Mouse (Mus musculus): ENCODE results near the gene Gm11627.

Gm11627 gene

DNA sequence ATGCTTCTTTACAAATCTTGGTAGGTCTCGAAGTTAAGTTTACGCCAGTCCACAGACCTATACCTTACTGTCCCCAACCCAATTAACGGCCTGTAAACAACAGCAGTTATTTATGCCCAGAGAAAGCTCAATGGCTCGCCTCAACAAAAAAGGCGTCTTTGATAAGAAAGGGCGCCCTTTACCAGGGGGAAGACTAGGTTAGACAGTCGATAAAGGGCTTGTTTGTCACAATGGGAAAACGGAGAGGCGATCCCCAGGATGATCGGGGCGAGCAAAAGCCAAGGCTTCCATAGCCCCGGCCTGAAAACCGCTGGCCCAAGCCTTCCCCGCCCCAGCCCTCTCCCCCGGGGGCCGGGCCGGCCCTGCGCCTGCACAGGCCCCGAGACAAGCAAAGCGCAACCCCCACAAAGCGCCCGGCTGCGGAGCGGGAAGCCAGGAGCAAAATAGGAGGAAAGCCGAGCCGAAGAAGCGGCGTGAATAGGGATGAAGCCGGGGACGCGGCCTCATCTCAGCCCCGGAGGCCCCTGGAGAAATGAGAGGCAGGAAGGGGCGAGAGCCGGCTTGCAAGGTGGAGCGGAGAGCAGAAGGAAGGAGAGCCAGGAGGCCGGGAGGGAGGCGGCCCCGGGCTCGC is 23.7 kb downstream of the Gm11627 start:
- TF ChIP-seq GATA4 (IDR thresholded peaks at IDR 0.05; ENCODE audit: insufficient replicate concordance, low read length) = no peak

DNA sequence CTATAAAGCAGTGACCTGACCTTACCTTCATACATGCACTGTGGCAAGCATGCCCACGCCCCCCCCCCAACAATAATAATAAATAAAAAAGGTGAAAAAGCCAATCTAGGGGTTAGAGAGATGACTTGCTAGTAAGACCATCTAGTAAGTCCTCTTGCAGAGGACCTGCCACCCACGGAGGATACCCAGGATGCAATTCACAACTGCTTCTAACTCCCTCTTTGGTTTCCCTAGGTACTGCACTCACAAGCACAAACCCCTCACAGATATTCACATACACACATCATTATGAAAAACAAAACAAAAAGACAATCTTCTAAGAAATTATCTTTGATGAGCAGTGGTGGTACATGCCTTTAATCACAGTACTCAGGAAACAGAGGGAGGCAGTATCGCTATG is 27.2 kb downstream of the Gm11627 start:
- TF ChIP-seq GATA4 (IDR thresholded peaks at IDR 0.05; ENCODE audit: insufficient replicate concordance, low read length) = no peak

DNA sequence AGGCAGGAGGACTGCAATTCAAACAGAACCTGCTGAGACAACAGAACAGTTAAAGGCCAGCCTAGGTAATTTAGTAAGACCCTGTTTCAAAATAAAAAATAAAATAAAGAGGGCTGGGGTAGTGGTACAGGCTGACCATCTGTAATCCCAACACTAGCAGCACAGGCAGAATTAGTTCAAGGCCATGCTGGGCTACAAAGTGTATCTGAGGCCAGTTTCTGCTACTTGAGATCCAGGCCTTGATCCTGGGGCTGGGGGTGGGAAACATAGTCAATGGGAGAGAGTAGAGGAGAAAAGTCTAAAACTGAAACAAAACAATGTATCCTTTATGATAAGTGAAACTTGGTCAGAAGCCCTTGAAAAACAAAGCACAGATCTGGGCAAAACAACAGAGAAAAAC is 28.1 kb downstream of the Gm11627 start:
- no peak for TF ChIP-seq GATA4 (IDR thresholded peaks at IDR 0.05; ENCODE audit: insufficient replicate concordance, low read length)

DNA sequence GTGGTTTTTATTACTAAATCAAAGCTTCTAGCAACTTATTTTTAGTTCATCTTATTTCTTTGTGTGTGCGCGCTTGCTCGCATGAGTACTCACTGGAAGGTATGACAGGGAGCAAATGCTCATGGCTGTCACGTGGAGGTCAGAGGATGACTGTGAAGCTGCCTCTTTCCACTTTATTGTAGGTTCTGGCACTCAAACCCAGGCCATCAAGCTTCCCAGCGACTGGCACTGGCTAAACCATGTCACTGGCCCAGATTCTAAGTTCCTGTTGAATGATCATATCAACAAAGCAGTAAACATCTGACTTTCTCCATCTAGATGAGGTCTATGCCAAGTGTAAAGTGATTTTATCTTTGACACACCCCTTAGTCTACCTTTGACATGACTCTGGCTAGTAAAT is 37.8 kb downstream of the Gm11627 start:
- no peak for TF ChIP-seq GATA4 (IDR thresholded peaks at IDR 0.05; ENCODE audit: insufficient replicate concordance, low read length)

DNA sequence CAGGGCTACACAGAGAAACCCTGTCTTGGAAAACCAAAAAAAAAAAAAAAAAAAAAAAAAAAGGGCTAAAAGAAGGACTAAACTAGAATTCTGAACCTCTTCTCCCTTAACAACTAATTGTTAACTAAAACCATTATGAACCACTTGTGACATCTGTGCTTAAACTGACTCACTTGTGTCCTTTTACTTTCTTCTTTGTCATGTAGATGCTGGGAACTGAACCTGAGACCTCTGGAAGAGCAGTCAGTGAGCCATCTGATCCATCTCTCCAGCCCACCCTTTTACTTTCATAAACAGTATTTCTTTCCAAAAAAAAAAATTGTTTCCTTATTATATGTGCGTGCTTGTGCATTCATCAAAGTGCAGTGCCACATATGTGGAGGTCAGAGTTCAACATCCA is 39.6 kb downstream of the Gm11627 start:
- TF ChIP-seq GATA4 (IDR thresholded peaks at IDR 0.05; ENCODE audit: insufficient replicate concordance, low read length) = no peak

DNA sequence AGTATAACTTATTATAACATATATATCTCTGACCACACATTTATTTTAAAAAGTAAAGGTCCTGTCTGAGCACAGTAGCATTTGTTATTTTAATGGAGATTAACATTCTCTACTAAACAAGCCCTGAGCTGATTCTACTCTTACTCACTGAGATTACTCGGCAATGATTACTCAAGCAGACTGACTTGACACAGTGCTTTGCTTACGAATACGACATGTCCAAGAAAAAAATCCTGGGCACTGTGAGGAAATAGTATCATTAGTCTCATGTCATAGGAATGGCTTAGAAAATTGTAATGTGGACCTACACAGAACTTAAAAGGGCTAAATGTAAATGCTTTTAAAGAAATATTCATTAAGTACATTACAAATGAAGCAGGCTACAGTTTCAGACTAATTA is 43.1 kb downstream of the Gm11627 start:
- TF ChIP-seq GATA4 (IDR thresholded peaks at IDR 0.05; ENCODE audit: insufficient replicate concordance, low read length) = no peak

DNA sequence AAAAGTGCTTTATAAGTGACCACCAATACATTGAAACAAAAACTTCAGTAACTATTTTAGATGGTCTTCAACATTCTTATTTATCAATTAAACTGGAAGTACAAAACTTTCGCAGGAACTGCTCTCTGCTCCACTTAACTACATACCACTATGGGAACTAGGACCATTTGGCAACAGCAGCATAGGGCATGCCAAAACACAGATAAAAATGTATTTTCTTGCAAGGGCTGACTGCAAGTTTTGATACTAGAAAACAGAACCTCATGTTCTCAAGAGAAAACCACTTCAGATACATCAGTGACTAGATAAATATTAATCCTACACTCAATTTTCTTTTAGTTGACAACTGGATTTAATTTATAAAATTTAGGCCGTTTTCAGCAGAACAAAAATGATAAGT is 45.2 kb downstream of the Gm11627 start:
- no peak for TF ChIP-seq GATA4 (IDR thresholded peaks at IDR 0.05; ENCODE audit: insufficient replicate concordance, low read length)

DNA sequence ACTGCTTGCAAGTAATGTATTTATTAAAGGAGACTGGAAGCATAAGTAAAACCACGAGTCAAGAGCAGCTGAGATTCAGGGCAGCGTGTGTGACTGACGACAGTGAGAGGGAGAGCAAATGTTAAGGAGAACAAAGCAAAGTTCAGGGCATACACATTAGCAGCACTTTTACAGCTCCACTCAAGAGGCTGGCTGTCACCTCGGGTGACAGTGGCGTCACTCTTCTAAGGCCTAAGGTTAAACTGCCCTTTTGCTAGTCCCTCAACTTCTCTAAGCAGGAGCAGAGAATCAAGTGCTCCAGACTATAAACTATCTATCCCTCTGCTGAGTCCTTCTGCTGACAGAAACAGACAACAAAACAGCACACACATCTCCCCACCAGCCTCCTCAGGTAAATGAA is 47.8 kb downstream of the Gm11627 start:
- TF ChIP-seq GATA4 (IDR thresholded peaks at IDR 0.05; ENCODE audit: insufficient replicate concordance, low read length) = no peak
